Mouse (Mus musculus) neural tube, postnatal 0 days (tissue): ENCODE results near the gene Gtf2f1. TPM values are rescaled to one million over a fixed set of nuclear protein-coding genes. Genes with fewer than 3 reads are reported as not detected.

Source experiments
- polyA plus RNA-seq: library from polyadenylated mRNA; unstranded; fragments of >200 nt; fragmentation: Nextera tagmentation; extraction: Ambion mirVana; gene quantifications from 2 replicates; pipeline ENCODE4 v1.2.1, GENCODE M21; 2015

Gene Gtf2f1
- 47.1 and 52.5 TPM in 2 replicates for polyA plus RNA-seq

GRCm38 (mm10) chr17:57011236-57012141 is at the start of gene Gtf2f1, which contains the start of gene Gm17949:
Gene Gtf2f1 (minus strand): TSS chr17:57011288.
Gene Gm17949 (plus strand): TSS chr17:57011469.

GRCm38 (mm10) chr17:57059486-57059977 is 48.4 kb upstream of the Gtf2f1 start, which contains the start of gene Slc25a23:
Gene Slc25a23 (minus strand): TSS chr17:57059863.

GRCm38 (mm10) chr17:57058891-57059485 is 47.9 kb upstream of the Gtf2f1 start, which contains the start of gene Crb3:
Gene Crb3 (plus strand): TSS chr17:57059105.

GRCm38 (mm10) chr17:57041554-57041953 is 30.5 kb upstream of the Gtf2f1 start, which contains the start of gene Slc25a41:
Gene Slc25a41 (minus strand): TSS chr17:57041654.

GRCm38 (mm10) chr17:57030931-57031660 is 20.0 kb upstream of the Gtf2f1 start, which contains the start of gene Khsrp:
Gene Khsrp (minus strand): TSS chr17:57031522.

GRCm38 (mm10) chr17:56999968-57000609 is 11.0 kb downstream of the Gtf2f1 start, which contains the start of gene Pspn:
Gene Pspn (minus strand): TSS chr17:57000018.

GRCm38 (mm10) chr17:56997029-56997667 is 13.9 kb downstream of the Gtf2f1 start, which contains the start of gene Alkbh7:
Gene Alkbh7 (plus strand): TSS chr17:56997339.

GRCm38 (mm10) chr17:56990115-56990746 is 20.9 kb downstream of the Gtf2f1 start, which contains the start of gene Clpp:
Gene Clpp (plus strand): TSS chr17:56990305.

GRCm38 (mm10) chr17:56982013-56982412 is 29.1 kb downstream of the Gtf2f1 start, which contains the start of gene Acer1:
Gene Acer1 (minus strand): TSS chr17:56982126.

Other genes with a start within 250 kb of the Gtf2f1 start
- 85.8 and 101 TPM in 2 replicates for gene Dus3l, start 246.5 kb downstream of the Gtf2f1 start, polyA plus RNA-seq
- gene Prr22, start 241.0 kb downstream of the Gtf2f1 start, polyA plus RNA-seq = 0.33 and 0.53 TPM in 2 replicates
- gene Rfx2, start 180.3 kb downstream of the Gtf2f1 start, polyA plus RNA-seq = 3.5 and 4.8 TPM in 2 replicates
- gene Acsbg2, start 136.8 kb downstream of the Gtf2f1 start, polyA plus RNA-seq = not detected in 2 replicates
- gene 1700061G19Rik, start 135.8 kb downstream of the Gtf2f1 start, polyA plus RNA-seq = 0.15 and 0.24 TPM in 2 replicates
- 51.9 and 56.7 TPM in 2 replicates for gene Mllt1, start 75.9 kb downstream of the Gtf2f1 start, polyA plus RNA-seq
- gene Acer1, start 29.2 kb downstream of the Gtf2f1 start, polyA plus RNA-seq = not detected in 2 replicates
- gene Clpp, start 21.0 kb downstream of the Gtf2f1 start, polyA plus RNA-seq = 171 and 179 TPM in 2 replicates
- gene Alkbh7, start 13.9 kb downstream of the Gtf2f1 start, polyA plus RNA-seq = 81.0 and 82.8 TPM in 2 replicates
- 0.62 TPM in 1 of 2 replicates, not detected in the other for gene Pspn, start 11.3 kb downstream of the Gtf2f1 start, polyA plus RNA-seq
- gene Gm17949, start 181 bp upstream of the Gtf2f1 start, polyA plus RNA-seq = 0.39 TPM in 2 replicates
- gene Khsrp, start 20.2 kb upstream of the Gtf2f1 start, polyA plus RNA-seq = 27.2 and 28.1 TPM in 2 replicates
- not detected in 2 replicates for gene Slc25a41, start 30.4 kb upstream of the Gtf2f1 start, polyA plus RNA-seq
- 2.5 and 3.3 TPM in 2 replicates for gene Crb3, start 47.8 kb upstream of the Gtf2f1 start, polyA plus RNA-seq
- 54.5 and 58.2 TPM in 2 replicates for gene Slc25a23, start 48.6 kb upstream of the Gtf2f1 start, polyA plus RNA-seq
- 2.1 and 2.5 TPM in 2 replicates for gene Dennd1c, start 67.2 kb upstream of the Gtf2f1 start, polyA plus RNA-seq
- 282 and 305 TPM in 2 replicates for gene Tubb4a, start 76.5 kb upstream of the Gtf2f1 start, polyA plus RNA-seq
- 5.9 and 6.7 TPM in 2 replicates for gene Tnfsf9, start 94.0 kb upstream of the Gtf2f1 start, polyA plus RNA-seq
- gene Cd70, start 138.5 kb upstream of the Gtf2f1 start, polyA plus RNA-seq = 1.4 and 2.6 TPM in 2 replicates
- gene Tnfsf14, start 182.9 kb upstream of the Gtf2f1 start, polyA plus RNA-seq = not detected in 2 replicates
- gene C3, start 216.8 kb upstream of the Gtf2f1 start, polyA plus RNA-seq = 1.3 and 1.7 TPM in 2 replicates
- gene Gpr108, start 237.2 kb upstream of the Gtf2f1 start, polyA plus RNA-seq = 23.7 and 24.6 TPM in 2 replicates
- gene Trip10, start 238.2 kb upstream of the Gtf2f1 start, polyA plus RNA-seq = 8.9 and 9.1 TPM in 2 replicates